Mouse (Mus musculus): Measurements from ENCODE around the gene Mast4.

Gene Mast4

DNA sequence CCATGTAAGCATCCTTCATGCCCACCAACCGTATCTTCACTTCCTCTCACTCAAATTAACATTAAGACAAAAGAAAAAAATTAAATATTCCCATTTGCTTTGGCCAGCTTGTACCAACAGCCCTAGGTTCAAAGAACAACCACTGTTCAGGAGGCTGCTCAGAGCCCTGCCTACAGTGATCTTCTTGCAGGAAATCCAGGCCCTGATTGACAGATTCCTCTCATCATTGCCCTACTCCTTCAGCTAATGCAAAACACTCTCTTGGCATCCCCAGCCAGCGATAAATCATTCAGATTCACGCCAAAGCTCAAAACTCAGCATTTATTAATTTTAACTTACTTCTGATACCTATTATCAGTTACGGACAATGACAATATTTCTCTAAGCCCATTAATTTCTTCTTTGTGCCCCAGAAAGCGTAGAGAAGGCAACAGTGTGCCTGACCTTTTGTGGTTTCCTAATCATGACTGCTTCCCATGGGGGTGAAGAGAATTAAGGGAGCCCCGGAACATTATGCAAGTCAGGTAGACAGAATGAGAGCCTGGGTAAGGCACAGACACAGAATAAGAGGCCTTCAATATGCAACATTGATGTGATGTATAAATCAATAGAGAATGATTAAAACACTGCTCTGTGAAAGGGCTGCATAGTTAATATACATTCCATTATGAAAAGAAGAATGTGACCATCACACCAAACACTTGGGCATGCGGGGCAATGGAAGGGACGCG is 135.9 kb downstream of the Mast4 start:
- DNase-seq (ENCODE audit: inconsistent ontology term) = no peak

DNA sequence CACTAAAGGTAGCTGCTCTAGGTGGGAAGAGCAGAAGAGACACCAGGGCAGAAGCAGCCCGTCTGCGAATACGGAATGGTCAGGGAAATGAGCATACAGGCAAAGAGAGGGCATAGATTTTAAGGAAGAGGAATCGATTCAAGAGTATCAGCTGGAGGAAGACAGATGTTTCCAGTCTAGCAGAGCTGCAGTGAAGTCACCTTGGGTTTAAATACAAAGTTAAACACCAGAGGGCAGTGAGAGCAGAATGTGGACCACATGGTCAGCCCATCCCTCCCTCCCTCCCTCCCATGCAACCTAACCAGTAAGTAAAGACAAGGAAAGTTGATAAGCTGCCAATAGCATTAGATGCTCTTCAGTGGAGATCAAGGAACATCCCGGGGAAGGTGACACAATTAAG is 138.0 kb downstream of the Mast4 start:
- no peak for DNase-seq (ENCODE audit: inconsistent ontology term)

DNA sequence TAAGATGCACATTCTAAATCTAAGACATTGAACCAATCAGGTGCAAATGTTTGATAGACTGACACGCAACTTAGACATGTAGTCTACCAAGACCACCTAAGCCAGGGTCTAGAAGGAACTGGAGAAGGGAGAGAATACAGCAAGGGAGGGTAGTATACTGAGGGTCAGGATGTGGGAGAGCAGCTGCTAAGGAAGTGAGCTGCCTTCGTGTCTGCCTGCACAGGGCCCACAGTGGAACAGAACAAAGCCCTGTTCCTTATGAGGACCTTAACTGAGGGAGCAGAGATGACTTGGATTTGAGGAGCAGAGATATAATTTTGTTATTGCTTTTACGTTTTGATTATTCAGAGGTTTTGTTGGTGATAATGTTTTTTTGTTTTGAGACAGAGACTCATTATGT is 138.4 kb downstream of the Mast4 start:
- no peak for DNase-seq (ENCODE audit: inconsistent ontology term)

DNA sequence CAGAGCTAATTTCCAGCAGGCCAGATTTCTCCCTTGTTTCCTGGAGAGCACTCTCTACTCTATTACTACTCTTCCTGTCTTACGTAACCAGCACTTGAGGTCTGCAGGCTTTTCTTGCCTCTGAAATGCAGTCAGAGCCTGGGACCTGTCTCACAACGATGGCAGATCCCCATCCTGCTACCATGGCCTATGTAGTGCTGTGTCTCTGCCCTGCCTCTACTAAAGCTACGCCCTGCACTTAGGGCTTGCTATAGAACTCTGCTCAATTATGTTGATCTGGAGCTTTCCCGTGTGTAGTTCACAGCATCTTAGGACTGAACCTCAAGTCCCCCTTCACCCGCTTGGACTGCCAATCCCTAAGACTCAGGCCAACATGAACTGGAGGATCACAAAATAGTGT is 150.7 kb downstream of the Mast4 start:
- DNase-seq (ENCODE audit: inconsistent ontology term) = no peak

DNA sequence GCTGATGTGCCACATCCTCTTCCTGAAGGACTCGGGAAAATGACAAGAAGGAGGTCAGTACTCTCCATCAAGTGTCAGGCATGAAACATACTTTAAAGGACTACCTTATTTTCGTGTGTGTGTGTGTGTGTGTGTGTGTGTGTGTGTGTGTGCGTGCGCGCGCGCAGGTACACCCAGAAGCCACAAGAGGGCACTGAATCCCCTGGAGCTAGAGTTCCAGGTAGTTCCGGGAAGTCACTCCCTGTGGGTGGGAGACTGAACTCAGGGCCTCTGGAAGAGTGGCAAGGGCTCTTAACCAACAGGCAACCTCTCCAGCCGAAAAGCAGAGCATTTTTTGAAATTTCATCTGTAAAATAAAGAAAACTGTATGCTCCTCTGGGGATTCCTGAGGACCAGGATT is 152.5 kb downstream of the Mast4 start:
- DNase-seq (ENCODE audit: inconsistent ontology term) = no peak

DNA sequence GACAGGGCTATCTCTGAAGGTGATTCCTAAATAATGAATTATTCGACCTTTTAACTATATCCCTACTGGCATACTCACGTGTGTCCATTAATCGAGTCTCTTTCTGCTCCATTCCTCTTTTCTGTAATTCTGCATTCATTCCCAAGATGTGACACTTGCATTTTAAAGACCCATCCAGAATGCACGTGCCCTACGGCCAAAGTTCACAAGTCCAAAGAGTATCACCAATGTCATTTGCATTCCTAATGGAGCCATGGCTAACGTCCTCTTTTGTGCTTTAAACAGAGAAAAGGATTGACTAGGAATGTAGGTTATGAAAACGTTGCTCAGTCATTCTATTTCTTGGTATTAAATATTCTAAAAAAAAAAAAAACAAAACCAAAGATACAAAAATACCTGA is 157.4 kb downstream of the Mast4 start:
- DNase-seq (ENCODE audit: inconsistent ontology term) = no peak

DNA sequence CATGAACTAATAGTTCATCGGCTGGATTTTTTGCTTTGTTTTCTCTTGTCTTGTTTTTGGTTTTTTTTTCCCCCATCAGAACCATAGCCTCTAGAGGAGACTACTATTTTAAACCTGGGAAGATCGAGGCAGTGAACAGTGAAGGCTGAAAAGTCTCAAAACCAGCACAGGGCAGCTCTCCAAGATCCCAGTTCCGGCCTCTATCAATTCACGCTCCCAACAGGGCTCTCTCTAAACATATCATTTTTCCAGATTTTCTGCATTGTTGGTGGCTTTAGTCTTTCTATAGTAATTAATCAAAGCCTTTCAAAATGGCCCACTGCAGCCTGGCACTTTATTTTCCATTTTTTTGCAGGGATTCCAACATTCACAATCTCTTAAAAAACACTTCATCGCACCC is 159.9 kb downstream of the Mast4 start:
- DNase-seq (ENCODE audit: inconsistent ontology term) = no peak

DNA sequence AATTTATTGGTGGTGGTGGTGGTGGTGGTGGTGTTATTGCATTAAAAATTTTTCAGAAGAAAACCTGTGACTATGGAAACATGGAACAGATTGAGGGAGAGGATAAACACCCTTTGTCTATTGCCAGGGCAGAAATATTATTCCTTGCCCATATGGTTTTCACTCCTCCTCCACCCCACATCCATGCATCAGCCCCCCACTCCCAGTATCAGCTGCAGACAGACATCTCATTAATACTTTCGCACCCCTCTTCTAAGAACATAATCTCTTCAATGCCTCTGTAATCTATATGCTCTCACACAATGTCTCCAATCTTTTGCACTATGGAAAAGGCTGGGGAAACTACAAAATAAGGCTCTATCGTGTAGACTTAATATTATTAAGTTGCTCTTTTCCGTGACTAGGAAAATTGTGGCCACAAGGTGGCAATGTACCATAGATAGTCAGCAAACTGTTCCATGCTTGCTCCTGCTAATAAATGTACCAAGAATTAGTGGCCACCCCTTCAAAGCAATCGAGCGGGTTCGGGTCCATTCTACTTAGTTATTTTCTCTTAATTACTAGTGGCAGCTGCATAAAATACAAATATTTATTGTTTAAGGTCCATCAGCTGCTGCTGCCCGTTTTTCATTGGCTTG is 160.6 kb downstream of the Mast4 start:
- DNase-seq (ENCODE audit: inconsistent ontology term) = peak; percentile 32

DNA sequence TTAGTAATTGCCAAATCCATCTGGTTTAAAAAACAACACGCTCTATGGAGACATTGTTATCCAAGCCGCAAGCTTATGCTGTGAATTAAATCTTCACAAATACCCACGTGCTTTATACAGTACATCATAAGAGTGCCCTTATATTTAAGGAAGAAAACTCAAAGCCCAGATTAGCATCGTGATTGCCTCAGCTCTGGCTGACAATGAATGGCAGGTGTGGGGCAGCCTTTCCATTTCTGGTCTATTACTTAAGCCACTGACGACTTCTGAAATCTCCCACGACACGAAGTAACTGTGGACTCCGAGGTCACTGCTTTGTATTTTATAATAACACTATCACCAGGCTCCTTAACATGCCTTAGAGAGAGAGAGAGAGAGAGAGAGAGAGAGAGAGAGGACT is 182.4 kb downstream of the Mast4 start:
- no peak for DNase-seq (ENCODE audit: inconsistent ontology term)

DNA sequence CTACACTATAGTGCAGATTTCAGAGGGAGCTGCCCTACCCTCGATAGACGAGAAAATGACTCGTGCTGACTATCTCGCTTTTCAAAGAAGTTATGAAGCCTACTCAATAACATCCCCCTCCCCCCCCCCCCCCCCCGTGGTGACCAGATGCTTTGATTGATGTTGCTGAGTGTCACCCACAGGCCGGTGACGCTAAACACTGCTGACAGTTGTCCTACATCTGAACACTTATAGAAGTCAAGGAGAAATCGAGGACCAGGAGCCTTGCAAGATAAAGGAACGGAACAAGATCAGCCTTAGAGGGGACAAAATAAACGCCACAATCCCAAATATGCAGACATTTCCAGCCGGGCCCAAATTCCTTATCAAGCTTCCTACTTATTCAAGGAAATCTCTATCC is 183.1 kb downstream of the Mast4 start:
- DNase-seq (ENCODE audit: inconsistent ontology term) = no peak

DNA sequence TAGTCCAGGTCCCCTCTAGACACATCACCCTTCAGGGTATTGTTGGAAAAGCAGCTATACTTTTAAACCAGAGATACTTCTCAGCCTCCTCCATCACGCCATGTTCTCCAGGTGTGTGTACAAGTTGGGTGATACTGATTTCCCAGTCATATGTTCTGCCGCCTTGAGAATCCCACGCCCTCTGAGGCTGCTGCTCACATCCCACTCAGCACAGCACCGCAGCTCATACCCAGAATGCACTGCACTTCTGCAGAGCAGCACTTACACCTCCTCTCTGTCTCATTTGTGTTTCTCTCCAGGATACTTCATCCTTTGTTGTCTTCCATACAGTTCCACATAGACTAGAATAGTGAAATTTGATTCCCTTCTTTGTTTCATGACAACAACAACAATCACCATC is 183.6 kb downstream of the Mast4 start:
- DNase-seq (ENCODE audit: inconsistent ontology term) = no peak

DNA sequence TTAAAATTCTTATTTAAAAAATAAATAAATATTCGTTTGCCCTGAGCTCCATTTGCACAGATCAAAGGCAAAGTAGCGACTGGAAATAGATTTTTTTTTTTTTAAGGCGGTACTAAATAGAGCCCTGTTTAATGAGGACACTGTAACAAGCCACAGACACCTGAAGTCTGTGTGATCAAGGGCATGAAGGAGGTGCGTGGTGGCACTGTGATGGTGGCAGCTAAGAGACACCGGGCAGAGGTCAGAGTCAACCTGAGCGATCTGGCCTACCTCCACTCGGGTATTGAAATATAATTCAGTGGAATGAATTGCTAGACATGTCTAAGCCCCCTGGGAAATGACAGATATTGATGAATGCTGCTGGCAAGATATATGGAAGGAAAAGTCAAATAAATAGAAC is 184.9 kb downstream of the Mast4 start:
- DNase-seq (ENCODE audit: inconsistent ontology term) = no peak

DNA sequence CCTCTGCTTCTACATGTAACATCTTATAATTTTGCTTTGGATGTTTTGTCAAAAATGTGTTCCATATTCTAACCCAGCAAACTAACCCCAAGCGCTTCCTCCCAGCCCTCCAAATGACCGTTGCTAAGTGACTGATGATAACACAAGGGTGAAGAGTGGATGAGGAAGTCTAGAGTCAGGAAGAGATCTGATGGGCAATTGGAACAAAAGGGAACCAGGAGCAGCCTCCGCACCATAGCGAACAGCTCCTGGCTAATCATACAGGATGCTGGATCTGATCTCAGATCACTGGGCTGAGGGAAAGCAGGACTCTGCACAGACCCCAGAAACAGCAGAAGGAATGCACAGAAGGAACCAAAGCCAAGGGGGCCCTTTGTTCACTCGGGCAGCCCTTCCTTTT is 190.0 kb downstream of the Mast4 start:
- DNase-seq (ENCODE audit: inconsistent ontology term) = no peak

DNA sequence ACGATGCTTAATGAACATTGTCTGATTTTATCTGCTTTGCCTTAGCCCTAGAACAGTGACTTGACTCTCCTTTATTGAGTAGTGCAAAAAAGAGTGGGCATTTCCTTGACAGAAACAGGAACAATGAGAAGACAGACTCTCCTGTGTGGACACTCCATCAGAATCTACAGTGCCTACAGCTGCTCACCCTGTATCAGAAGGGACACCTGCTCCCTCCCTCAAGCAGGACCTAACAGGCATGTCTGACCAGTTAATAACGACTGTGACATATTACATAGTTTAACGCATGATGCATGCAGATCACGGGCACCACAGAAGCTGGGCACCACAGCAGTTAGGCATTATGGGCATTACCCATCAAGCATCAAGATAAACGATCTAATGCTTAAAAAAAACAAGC is 193.0 kb downstream of the Mast4 start:
- no peak for DNase-seq (ENCODE audit: inconsistent ontology term)

DNA sequence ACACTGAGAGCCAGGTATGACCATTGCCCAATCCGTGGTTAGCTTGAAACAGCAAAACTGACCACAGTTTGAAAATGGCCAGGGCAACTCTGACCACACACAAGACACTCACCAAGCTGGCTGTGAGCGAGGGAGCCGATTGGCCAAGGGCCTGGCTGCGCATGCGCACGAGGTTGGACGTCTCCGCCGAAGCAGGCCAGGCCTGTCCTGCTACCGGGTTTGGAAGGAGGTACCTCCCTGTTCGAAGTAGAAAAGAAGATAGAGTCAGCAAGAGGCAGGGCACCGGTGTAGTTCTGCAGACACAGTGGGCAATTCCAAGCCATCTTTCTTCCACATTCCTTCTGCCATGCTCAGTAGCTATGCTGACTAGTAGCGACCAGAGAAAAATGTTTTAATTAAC is 194.2 kb downstream of the Mast4 start:
- no peak for DNase-seq (ENCODE audit: inconsistent ontology term)

DNA sequence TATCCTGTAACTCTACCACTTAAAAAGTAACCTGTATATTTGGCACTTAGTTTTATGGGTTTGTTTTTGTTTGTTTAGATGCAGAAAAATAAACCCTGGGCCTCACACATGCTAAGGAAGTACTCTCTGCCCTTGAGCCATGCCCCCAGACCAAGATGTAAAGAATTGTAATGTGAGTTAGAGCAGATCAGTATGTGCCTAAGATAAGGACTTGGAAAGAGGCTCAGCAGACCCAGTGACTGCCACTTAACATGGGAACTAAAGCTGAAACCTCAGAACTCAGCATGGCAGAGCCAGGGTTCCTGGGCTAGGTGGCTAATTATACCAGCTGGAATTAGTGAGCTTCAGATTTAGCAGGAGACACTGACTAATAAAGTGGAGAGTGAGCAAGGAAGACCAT is 196.0 kb downstream of the Mast4 start:
- DNase-seq (ENCODE audit: inconsistent ontology term) = no peak

DNA sequence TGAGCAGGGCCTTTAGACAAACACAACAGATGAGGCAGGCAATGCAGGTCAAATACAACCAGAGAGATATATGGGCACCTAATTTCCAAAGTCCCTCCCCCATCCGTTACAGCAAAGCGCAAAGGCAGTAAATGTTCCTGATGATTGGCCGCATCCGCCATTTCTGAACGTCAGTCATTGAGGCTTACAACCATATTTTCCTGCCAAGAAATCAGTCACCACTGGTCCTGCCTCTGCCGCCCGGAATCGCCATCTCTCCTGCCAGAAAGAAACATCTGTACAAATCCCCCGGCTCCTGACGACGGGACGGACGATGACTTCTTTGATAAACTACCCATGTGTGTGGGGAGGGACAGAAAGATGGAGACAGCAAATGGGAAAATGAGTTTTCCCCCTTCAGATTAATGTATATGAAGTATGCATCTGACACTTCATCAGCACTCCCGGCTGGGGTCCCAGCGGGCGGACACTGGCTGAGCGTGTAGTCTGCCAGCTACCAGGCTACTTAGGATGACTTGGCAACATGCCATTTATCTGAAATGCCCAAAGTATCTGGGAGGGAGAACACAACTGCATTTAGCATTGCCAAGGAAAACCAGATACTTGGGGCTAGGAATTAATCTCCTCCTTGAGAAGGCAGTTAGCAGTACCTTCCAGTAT is 198.9 kb downstream of the Mast4 start:
- no peak for DNase-seq (ENCODE audit: inconsistent ontology term)

DNA sequence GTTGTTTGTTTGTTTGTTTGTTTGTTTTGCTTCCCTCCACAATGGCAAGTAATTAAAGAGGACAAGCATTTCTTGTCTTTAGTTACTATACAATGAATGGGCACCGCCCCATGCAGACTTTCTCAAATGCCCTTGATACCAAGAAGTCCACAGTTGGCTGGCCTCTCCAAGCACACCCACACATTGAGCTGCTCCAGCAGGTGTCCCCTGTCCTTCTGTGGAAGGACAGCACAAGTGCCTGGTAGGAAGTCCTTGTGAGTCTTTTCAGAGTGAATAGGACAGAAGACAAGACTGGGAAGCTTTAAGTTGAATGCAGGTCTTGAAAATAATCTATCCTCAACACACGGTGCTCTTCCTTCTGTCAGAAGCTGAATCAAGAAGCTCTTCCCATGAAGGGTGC is 202.5 kb downstream of the Mast4 start:
- no peak for DNase-seq (ENCODE audit: inconsistent ontology term)

DNA sequence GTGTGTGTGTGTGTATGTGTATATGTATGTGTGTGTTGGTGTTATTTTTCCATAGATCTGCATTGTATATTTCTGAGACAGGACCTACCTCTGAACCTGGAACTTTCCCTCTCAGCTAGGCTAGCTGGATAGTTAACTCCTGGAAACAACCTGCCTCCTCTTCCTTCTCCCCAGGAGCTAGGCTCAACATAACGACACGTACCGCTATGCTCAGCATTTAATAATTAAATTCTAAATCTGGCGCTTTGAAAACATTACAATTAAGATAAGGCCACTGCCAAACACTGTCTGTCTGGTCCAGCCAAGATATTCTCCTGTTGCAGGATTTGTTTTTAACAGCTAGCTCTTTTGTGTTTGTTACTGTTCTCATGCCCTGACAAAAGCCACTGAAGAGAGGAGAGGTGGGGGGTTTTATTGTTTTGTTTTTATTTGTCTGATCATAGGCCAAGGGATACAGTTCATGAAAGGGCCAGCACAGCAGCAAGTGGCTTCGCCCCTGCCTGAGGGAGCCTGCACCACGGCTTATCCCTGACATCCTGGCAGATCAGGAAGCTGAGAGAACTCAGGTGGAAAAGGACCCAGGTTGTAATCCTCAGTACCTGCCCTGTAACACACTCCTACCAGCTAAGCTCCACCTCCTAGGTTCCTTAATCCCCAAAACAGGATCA is 205.0 kb downstream of the Mast4 start:
- no peak for DNase-seq (ENCODE audit: inconsistent ontology term)

DNA sequence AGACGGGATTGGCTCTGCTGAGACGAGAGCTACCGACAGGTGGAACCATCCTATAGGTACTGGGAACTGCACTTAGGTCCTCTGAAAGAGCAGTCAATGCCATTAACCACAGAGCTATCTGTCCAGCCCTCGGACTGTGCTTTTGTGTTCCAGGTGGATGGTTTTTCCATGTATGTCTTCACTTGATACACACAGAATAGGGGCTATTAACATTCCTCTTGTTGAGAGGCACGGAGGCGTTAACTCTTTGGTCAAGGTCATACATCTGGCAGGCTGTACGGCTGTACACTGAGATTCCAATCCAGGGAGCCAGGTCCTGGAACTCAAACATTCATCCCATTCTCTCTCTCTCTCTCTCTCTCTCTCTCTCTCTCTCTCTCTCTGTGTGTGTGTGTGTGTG is 205.6 kb downstream of the Mast4 start:
- no peak for DNase-seq (ENCODE audit: inconsistent ontology term)

DNA sequence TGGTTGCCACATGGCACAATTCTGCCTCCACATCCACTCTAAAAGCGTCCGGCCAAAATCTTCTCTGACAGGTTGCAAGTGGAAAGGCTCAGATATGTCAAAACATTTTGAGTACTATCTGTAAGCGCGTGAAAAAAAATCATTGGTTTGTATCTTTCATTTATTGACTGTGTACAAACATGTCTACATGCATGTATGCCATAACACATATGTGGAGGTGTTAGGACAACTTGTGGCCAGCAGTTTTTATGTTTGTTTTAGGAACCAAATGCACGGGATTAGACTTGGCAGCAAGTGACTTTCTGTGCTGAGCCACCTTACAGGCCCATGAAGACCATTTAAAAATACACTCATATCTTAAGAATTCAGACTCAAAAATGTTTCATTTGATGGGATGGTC is 206.7 kb downstream of the Mast4 start:
- no peak for DNase-seq (ENCODE audit: inconsistent ontology term)

DNA sequence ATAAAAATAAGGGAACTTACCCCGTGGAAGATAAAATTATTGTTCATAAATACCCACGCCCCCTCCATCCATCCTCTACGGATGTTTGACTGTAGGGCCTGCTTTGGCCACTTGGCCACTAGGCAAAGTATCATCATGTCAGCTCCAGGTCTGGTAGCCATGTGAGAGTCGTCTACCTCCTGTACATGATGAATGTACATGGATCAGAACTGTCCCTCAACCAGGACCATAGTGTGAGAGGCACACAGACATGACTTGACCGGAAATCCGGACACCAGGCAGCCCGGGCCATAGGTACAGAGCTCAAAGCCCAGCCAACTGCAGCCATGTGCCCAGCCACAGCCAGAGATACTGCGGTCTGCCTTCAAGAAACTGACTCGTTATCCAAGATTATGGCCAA is 210.6 kb downstream of the Mast4 start:
- DNase-seq (ENCODE audit: inconsistent ontology term) = no peak
